Mouse (Mus musculus): ENCODE data around the gene Pole4. TPM values are rescaled to one million over a fixed set of nuclear protein-coding genes. Genes with fewer than 3 reads are reported as not detected.

Pole4 gene
- 115 and 133 TPM in 2 replicates for polyA plus RNA-seq (2015; fragmentation: Nextera tagmentation; extraction: Ambion mirVana)

DNA sequence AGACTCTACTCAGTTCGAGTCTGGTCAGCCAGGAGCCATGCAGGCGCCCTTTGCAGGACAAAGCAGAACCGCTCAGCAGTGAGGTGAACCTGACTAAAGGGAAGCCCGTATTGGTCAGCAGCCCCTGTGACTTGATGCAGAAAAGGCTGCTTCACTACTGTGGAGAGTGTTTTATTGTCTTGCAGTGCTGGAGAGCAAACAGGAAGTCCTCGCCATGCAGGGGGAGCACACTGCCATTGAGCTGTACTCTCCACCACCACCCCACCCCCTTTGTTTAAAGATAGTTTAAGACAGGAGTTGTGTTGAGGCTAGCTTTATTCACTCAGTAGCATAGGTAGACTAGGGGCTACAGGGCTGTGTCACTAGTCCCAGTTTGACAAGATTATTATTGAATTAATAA is at the start of gene Pole4:
Pole4 (minus strand) TSS at position 145 of the 400 bp plus-strand sequence.
- Histone ChIP-seq H3K36me3 (ENCODE audit: control insufficient read depth, insufficient read depth, low read length) (no peaks in the 10 kb centered on the region), H3K9me3 (replicated peaks; ENCODE audit: control insufficient read depth, low read length, poor library complexity, severe bottlenecking) (no peaks in the 10 kb centered on the region), H3K9ac (ENCODE audit: low read depth, low read length) (no peak within 1 kb of the TSS), H3K4me3 (ENCODE audit: low read depth, low read length) (no peak within 1 kb of the TSS), H3K27ac (ENCODE audit: low read length) (no peak within 1 kb of the TSS), H3K27me3 (ENCODE audit: control insufficient read depth, insufficient read depth, low read depth, low read length) (no peaks in the 10 kb centered on the region), H3K4me2 (ENCODE audit: low read length) (no peak within 1 kb of the TSS), H3K4me1 (ENCODE audit: control insufficient read depth, insufficient read depth, low read length) (peaks cover 5% of the 10 kb centered on the region)
- ATAC-seq = no peak
- WGBS = 86% methylated on average over 5 of the region's 5 CpGs

DNA sequence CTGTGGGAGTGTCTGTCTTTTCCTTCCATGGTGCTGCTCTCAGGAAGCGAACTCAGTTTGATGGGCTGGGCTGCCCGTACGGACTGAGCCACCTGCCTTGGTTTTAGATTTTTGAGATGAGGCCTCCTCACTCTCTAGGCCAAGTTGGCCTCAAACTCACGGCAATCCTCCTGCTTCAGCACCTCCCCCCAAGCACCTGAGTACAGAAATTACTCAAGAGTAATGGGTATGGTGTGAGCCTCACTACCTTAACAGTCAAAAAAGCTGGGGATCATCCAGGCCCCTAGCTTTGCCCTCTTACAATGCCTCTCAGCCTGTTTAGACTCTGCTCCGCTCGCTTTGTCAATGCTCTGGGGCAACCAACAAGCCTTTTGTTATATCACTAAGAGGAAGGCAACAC is 49.6 kb upstream of the Pole4 start:
- Histone ChIP-seq H3K27ac (ENCODE audit: low read length) (no peak overlapping the region), H3K4me2 (ENCODE audit: low read length) (no peak overlapping the region), H3K9ac (ENCODE audit: low read depth, low read length) (no peak overlapping the region), H3K4me1 (ENCODE audit: control insufficient read depth, insufficient read depth, low read length) (no peaks in the 10 kb centered on the region), H3K9me3 (replicated peaks; ENCODE audit: control insufficient read depth, low read length, poor library complexity, severe bottlenecking) (no peaks in the 10 kb centered on the region), H3K27me3 (ENCODE audit: control insufficient read depth, insufficient read depth, low read depth, low read length) (no peaks in the 10 kb centered on the region), H3K36me3 (ENCODE audit: control insufficient read depth, insufficient read depth, low read length) (no peaks in the 10 kb centered on the region), H3K4me3 (ENCODE audit: low read depth, low read length) (no peak overlapping the region)
- no peak for ATAC-seq
- 92% methylated on average over 6 of the region's 6 CpGs for WGBS

DNA sequence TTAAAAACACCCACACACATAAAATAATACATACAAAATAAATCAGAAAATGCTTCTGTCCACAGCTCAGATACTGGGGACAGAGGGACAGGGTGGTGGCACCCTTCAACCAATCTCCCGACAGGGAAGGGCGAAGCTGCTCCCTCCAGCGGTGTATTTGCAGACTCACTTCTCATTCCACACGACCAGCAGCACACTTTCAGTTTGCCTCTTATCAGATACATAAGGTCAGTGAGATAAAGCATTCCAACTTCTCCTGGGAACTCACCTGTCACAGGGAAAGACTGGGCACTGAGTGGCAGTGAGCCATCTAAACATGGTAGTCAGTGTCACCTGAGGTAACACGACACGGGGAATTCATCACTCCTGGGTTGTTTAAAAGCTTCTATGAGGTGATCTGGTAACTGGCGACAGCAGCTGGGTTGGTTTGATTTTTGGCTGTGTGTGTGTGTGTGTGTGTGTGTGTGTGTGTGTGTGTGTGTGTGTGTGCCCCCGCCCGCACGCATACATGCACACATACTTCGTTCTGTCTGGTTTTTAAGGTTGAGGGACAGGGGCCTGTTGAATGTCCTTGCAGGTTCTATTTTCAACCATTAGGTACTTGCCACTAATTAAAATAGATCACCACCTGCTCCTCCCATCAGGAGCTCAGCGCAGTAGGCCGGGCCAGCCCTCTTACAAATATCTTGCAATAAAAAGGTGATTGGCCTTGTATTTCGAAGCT is 48.6 kb upstream of the Pole4 start:
- no peak overlapping the region for H3K9ac ChIP-seq (ENCODE audit: low read depth, low read length)
- 92% methylated on average over 14 of the region's 14 CpGs for WGBS
- H3K9me3 ChIP-seq (replicated peaks; ENCODE audit: control insufficient read depth, low read length, poor library complexity, severe bottlenecking) = no peaks in the 10 kb centered on the region
- no peak overlapping the region for H3K27ac ChIP-seq (ENCODE audit: low read length)
- ATAC-seq = no peak
- H3K4me2 ChIP-seq (ENCODE audit: low read length) = no peak overlapping the region
- H3K27me3 ChIP-seq (ENCODE audit: control insufficient read depth, insufficient read depth, low read depth, low read length) = no peaks in the 10 kb centered on the region
- H3K36me3 ChIP-seq (ENCODE audit: control insufficient read depth, insufficient read depth, low read length) = no peaks in the 10 kb centered on the region
- H3K4me1 ChIP-seq (ENCODE audit: control insufficient read depth, insufficient read depth, low read length) = no peaks in the 10 kb centered on the region
- no peak overlapping the region for H3K4me3 ChIP-seq (ENCODE audit: low read depth, low read length)

DNA sequence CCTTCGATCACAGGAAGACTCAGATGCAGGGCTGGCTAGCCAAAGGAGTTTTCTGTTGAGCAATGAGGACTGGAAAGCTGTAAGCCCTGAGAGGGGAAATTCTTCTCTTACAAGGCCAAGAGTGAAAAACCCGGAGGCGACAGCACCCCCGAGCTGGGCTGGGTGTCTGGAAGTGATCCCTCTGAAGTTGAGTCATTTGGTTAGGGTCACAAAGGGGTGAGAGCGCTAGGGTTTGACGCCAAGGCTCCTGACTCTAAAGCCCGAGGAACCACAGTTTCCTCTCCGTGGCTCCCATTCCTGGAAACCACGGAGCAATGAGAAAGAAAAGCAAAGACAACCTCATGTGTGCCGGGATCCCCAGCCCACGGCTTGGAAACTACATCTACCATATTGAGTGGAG is 47.9 kb upstream of the Pole4 start:
- no peaks in the 10 kb centered on the region for H3K36me3 ChIP-seq (ENCODE audit: control insufficient read depth, insufficient read depth, low read length)
- WGBS = 87% methylated on average over 11 of the region's 11 CpGs

DNA sequence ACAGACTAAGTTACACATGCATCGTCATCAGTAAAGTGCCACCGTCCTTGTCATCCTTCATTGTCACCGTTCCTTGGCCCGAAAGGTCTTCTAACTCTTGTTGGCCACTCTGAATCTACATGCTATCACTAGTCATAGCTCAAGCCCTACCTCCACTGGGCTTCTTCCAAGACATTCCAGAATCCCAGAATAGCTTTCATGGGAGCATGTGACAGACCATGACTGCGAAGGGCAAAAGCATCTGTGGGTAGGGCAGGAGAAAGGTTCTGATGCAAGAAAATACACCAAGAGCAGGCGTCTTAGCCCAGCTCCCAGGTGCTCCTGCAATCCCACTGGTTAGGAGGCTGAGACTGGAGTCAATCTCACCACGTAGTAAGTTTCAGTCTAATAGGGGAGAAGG is 46.6 kb upstream of the Pole4 start:
- Histone ChIP-seq H3K4me3 (ENCODE audit: low read depth, low read length) (no peak overlapping the region), H3K9me3 (replicated peaks; ENCODE audit: control insufficient read depth, low read length, poor library complexity, severe bottlenecking) (no peaks in the 10 kb centered on the region), H3K4me1 (ENCODE audit: control insufficient read depth, insufficient read depth, low read length) (no peaks in the 10 kb centered on the region), H3K27me3 (ENCODE audit: control insufficient read depth, insufficient read depth, low read depth, low read length) (no peaks in the 10 kb centered on the region), H3K9ac (ENCODE audit: low read depth, low read length) (no peak overlapping the region), H3K36me3 (ENCODE audit: control insufficient read depth, insufficient read depth, low read length) (no peaks in the 10 kb centered on the region), H3K4me2 (ENCODE audit: low read length) (no peak overlapping the region), H3K27ac (ENCODE audit: low read length) (no peak overlapping the region)
- 96% methylated on average over 7 of the region's 7 CpGs for WGBS
- no peak for ATAC-seq

More for the DNA sequence above, 47.9 kb upstream of the Pole4 start:
- Histone ChIP-seq H3K4me3 (ENCODE audit: low read depth, low read length) (no peak overlapping the region), H3K27ac (ENCODE audit: low read length) (no peak overlapping the region), H3K9ac (ENCODE audit: low read depth, low read length) (no peak overlapping the region), H3K4me2 (ENCODE audit: low read length) (no peak overlapping the region), H3K4me1 (ENCODE audit: control insufficient read depth, insufficient read depth, low read length) (no peaks in the 10 kb centered on the region), H3K27me3 (ENCODE audit: control insufficient read depth, insufficient read depth, low read depth, low read length) (no peaks in the 10 kb centered on the region), H3K9me3 (replicated peaks; ENCODE audit: control insufficient read depth, low read length, poor library complexity, severe bottlenecking) (no peaks in the 10 kb centered on the region)
- no peak for ATAC-seq

DNA sequence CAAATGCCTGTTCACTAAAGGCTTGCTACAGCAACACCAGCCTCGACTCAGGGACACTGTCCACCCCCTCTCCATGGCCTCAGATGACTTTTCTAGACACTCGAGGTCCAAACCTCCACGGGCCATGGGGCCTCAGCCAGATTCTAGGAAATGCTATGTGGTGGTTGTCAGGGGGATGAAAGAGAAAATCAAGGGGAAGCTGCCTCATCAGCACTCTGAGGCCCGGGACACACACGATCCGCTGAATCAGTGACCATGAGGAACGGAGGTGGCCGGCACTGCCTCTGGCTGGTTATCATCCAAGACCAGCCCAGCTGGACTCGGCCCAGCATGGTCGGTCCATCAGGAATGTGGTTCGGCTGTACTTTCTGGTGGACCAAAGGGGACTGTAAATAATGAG is 45.9 kb upstream of the Pole4 start:
- H3K9ac ChIP-seq (ENCODE audit: low read depth, low read length) = no peak overlapping the region
- no peak for ATAC-seq
- H3K4me1 ChIP-seq (ENCODE audit: control insufficient read depth, insufficient read depth, low read length) = no peaks in the 10 kb centered on the region
- H3K27ac ChIP-seq (ENCODE audit: low read length) = no peak overlapping the region
- no peaks in the 10 kb centered on the region for H3K36me3 ChIP-seq (ENCODE audit: control insufficient read depth, insufficient read depth, low read length)
- no peaks in the 10 kb centered on the region for H3K9me3 ChIP-seq (replicated peaks; ENCODE audit: control insufficient read depth, low read length, poor library complexity, severe bottlenecking)
- no peaks in the 10 kb centered on the region for H3K27me3 ChIP-seq (ENCODE audit: control insufficient read depth, insufficient read depth, low read depth, low read length)
- H3K4me3 ChIP-seq (ENCODE audit: low read depth, low read length) = no peak overlapping the region
- H3K4me2 ChIP-seq (ENCODE audit: low read length) = no peak overlapping the region
- 92% methylated on average over 11 of the region's 11 CpGs for WGBS

DNA sequence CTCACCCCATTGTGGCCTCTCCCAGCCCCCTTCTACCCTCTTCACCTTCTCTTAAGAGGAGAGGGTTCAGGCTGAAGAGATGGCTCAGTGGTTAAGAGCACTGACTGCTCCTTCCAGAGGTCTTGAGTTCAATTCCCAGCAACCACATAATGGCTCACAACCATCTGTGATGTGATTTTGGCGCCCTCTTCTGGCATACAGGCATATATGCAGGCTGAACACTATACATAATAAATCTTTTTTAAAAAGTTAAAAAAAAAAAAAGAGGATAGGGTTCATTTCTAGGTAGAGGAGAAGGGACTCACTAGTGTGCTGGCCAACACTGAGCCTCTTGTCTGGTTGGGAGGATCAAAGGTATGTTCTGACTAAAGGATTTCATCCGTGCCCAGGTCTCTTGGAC is 44.9 kb upstream of the Pole4 start:
- 61% methylated on average over 2 of the region's 2 CpGs for WGBS
- no peak overlapping the region for H3K9ac ChIP-seq (ENCODE audit: low read depth, low read length)

DNA sequence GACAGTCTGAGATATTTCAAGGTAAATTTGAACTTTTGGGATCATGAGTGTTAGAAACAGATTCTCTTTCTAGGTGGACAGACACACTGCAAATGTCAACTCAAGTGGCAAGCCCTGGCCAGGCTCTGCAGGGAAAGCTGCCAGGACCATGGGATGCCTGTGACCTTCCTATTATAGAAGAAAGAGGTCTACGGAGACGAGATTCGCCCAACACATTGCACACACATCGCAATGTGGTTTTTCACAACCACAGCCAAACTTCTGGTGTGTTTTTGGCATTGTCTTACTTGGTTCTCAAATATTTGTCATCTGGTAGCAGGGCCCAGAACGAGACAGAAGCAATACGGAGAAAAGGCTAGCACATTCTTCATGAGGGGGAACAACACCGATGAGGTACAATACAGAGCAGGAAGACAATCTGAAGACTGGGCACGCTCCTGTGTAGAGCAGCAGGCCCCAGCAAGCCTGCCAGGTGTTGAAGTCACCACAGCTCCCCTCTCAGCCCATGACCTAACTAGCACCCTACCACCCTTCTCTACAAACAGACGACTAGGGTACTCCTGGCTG is 43.0 kb upstream of the Pole4 start:
- WGBS = 94% methylated on average over 9 of the region's 9 CpGs

More for the DNA sequence above, 44.9 kb upstream of the Pole4 start:
- H3K9me3 ChIP-seq (replicated peaks; ENCODE audit: control insufficient read depth, low read length, poor library complexity, severe bottlenecking) = no peaks in the 10 kb centered on the region
- no peak for ATAC-seq
- no peaks in the 10 kb centered on the region for H3K36me3 ChIP-seq (ENCODE audit: control insufficient read depth, insufficient read depth, low read length)
- no peak overlapping the region for H3K4me2 ChIP-seq (ENCODE audit: low read length)
- no peak overlapping the region for H3K4me3 ChIP-seq (ENCODE audit: low read depth, low read length)
- H3K27ac ChIP-seq (ENCODE audit: low read length) = no peak overlapping the region
- no peaks in the 10 kb centered on the region for H3K4me1 ChIP-seq (ENCODE audit: control insufficient read depth, insufficient read depth, low read length)
- no peaks in the 10 kb centered on the region for H3K27me3 ChIP-seq (ENCODE audit: control insufficient read depth, insufficient read depth, low read depth, low read length)

DNA sequence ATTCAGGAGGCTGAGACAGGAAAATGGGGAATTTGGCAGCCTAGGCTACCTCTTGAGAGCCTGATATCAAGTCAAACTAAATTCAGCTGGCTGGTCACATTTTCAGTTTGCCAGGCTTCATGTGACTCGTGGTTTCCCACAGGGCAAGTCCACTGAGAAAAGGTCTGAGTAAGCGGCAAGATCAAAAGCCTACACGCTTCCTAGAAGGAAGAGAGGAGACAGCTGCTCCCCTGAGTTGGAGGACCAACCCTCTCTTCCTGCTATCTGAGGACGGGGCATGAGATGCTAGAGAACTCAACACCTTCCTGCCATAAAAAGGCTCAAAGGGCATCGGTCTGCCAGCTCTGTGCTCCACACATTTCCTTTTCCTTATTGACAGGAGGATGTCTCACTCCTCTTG is 41.9 kb upstream of the Pole4 start:
- Histone ChIP-seq H3K27ac (ENCODE audit: low read length) (no peak overlapping the region), H3K4me1 (ENCODE audit: control insufficient read depth, insufficient read depth, low read length) (no peaks in the 10 kb centered on the region), H3K36me3 (ENCODE audit: control insufficient read depth, insufficient read depth, low read length) (no peaks in the 10 kb centered on the region), H3K9me3 (replicated peaks; ENCODE audit: control insufficient read depth, low read length, poor library complexity, severe bottlenecking) (no peaks in the 10 kb centered on the region), H3K9ac (ENCODE audit: low read depth, low read length) (no peak overlapping the region), H3K4me2 (ENCODE audit: low read length) (no peak overlapping the region), H3K4me3 (ENCODE audit: low read depth, low read length) (no peak overlapping the region), H3K27me3 (ENCODE audit: control insufficient read depth, insufficient read depth, low read depth, low read length) (no peaks in the 10 kb centered on the region)
- WGBS = 73% methylated on average over 5 of the region's 5 CpGs
- ATAC-seq = no peak

More for the DNA sequence above, 43.0 kb upstream of the Pole4 start:
- Histone ChIP-seq H3K4me3 (ENCODE audit: low read depth, low read length) (no peak overlapping the region), H3K36me3 (ENCODE audit: control insufficient read depth, insufficient read depth, low read length) (no peaks in the 10 kb centered on the region), H3K4me2 (ENCODE audit: low read length) (no peak overlapping the region), H3K9ac (ENCODE audit: low read depth, low read length) (no peak overlapping the region), H3K9me3 (replicated peaks; ENCODE audit: control insufficient read depth, low read length, poor library complexity, severe bottlenecking) (no peaks in the 10 kb centered on the region), H3K4me1 (ENCODE audit: control insufficient read depth, insufficient read depth, low read length) (no peaks in the 10 kb centered on the region), H3K27ac (ENCODE audit: low read length) (no peak overlapping the region), H3K27me3 (ENCODE audit: control insufficient read depth, insufficient read depth, low read depth, low read length) (no peaks in the 10 kb centered on the region)
- ATAC-seq = no peak
